Mouse (Mus musculus) embryonic facial prominence, embryonic 10.5 days (tissue): ENCODE results near the gene Manba. TPM values are rescaled to one million over a fixed set of nuclear protein-coding genes. Genes with fewer than 3 reads are reported as not detected.
A peak's percentile ranks its signal among the peaks of the same experiment; 100 is the strongest.
"Not testable (repeated sequence)": the region's sequence is repeated elsewhere in the genome, so short reads cannot be mapped to it uniquely, and the experiment has no call there.

ENCODE experiments used
- DNase-seq: peaks from one replicate; pipeline ENCODE4 v3.0.0-alpha.2; 2017; ENCODE audit warnings: low spot score
- H3K27ac ChIP-seq: fragments of 300-500 bp; sonication (generic); replicated peaks from 2 replicates; pipeline ENCODE4 v1.5.1; 2016; ENCODE audit warnings: mild to moderate bottlenecking
- H3K27me3 ChIP-seq: fragments of 300-500 bp; sonication (generic); replicated peaks from 2 replicates; pipeline ENCODE4 v1.6.1; 2016; ENCODE audit warnings: low read depth, mild to moderate bottlenecking; ENCODE audit not compliant: poor library complexity, severe bottlenecking
- H3K36me3 ChIP-seq: fragments of 300-500 bp; sonication (generic); replicated peaks from 2 replicates; pipeline ENCODE4 v1.6.1; 2016; ENCODE audit warnings: mild to moderate bottlenecking, moderate library complexity
- H3K4me1 ChIP-seq: fragments of 300-500 bp; sonication (generic); 2 replicates; pipeline ENCODE4 v1.6.1; 2016
- H3K4me3 ChIP-seq: fragments of 300-500 bp; sonication (generic); 2 replicates; pipeline ENCODE4 v1.5.1; 2016; ENCODE audit warnings: mild to moderate bottlenecking, moderate library complexity
- H3K9me3 ChIP-seq: fragments of 300-500 bp; sonication (generic); 2 replicates; pipeline ENCODE4 v1.6.1; 2016; ENCODE audit warnings: mild to moderate bottlenecking
- WGBS: fragments of 180-500 bp; shearing (Covaris S2); methylation state at CpG from one replicate; pipeline ENCODE4 v1.1.7; 2016; 5-methylcytosine and 5-hydroxymethylcytosine counted together
- polyA plus RNA-seq: library from polyadenylated mRNA; unstranded; fragments of >200 nt; fragmentation: Nextera tagmentation; extraction: Ambion mirVana; gene quantifications from 2 replicates; pipeline ENCODE4 v1.2.1, GENCODE M21; 2016

Manba gene
- polyA plus RNA-seq, 1 experiment from 2014 or later = 3.5 TPM

- no peak overlapping the region for H3K4me3 ChIP-seq
- no peak for DNase-seq
- WGBS = 87% methylated on average over 6 of the region's 6 CpGs
- no peak overlapping the region for H3K27ac ChIP-seq
- H3K36me3 ChIP-seq = no peaks in the 10 kb centered on the region
- peaks cover 2% of the 10 kb centered on the region for H3K4me1 ChIP-seq
- H3K27me3 ChIP-seq = peaks cover 10% of the 10 kb centered on the region; the same call in 1 of the 2 replicates
- H3K9me3 ChIP-seq = no peaks in the 10 kb centered on the region
Measured at GRCm38 (mm10) chr3:135491102-135491501, 5.7 kb downstream of the Manba start.

- WGBS = 89% methylated on average over 7 of the region's 7 CpGs
- H3K27ac ChIP-seq, H3K4me3 ChIP-seq, DNase-seq, H3K9me3 ChIP-seq, H3K27me3 ChIP-seq, H3K4me1 ChIP-seq, H3K36me3 ChIP-seq: not testable (repeated sequence)
Measured at GRCm38 (mm10) chr3:135493320-135493719, 7.9 kb downstream of the Manba start.

- not testable (repeated sequence) for H3K27ac ChIP-seq, DNase-seq, H3K4me3 ChIP-seq, H3K36me3 ChIP-seq, H3K27me3 ChIP-seq, H3K4me1 ChIP-seq, H3K9me3 ChIP-seq
- 85% methylated on average over 4 of the region's 4 CpGs for WGBS
Measured at GRCm38 (mm10) chr3:135497956-135498355, 12.5 kb downstream of the Manba start.

- no peak overlapping the region for H3K27ac ChIP-seq
- H3K4me1 ChIP-seq = no peaks in the 10 kb centered on the region
- H3K9me3 ChIP-seq = peaks cover 4% of the 10 kb centered on the region; the same call in 1 of the 2 replicates
- no peaks in the 10 kb centered on the region for H3K36me3 ChIP-seq
- H3K4me3 ChIP-seq = no peak overlapping the region
- WGBS = 81% methylated on average over 5 of the region's 5 CpGs
- no peak for DNase-seq
- H3K27me3 ChIP-seq = no peaks in the 10 kb centered on the region
Measured at GRCm38 (mm10) chr3:135498891-135499290, 13.5 kb downstream of the Manba start.

GRCm38 (mm10) chr3:135503160-135503559 lies 17.7 kb downstream of the Manba start:
- no peak overlapping the region for H3K27ac ChIP-seq
- no peak overlapping the region for H3K4me3 ChIP-seq
- no peak for DNase-seq
- WGBS = 87% methylated on average over 5 of the region's 5 CpGs
- H3K9me3 ChIP-seq = peaks cover 1% of the 10 kb centered on the region; the same call in 1 of the 2 replicates
- H3K4me1 ChIP-seq = no peaks in the 10 kb centered on the region
- no peaks in the 10 kb centered on the region for H3K36me3 ChIP-seq
- H3K27me3 ChIP-seq = no peaks in the 10 kb centered on the region

- Histone ChIP-seq H3K27ac (no peak overlapping the region), H3K36me3 (no peaks in the 10 kb centered on the region), H3K27me3 (no peaks in the 10 kb centered on the region), H3K4me3 (no peak overlapping the region), H3K9me3 (no peaks in the 10 kb centered on the region), H3K4me1 (no peaks in the 10 kb centered on the region)
- WGBS = 60% methylated on average over 10 of the region's 10 CpGs
- peak; percentile 49 for DNase-seq
Measured at GRCm38 (mm10) chr3:135505369-135505909, 20.0 kb downstream of the Manba start.

- WGBS = 85% methylated on average over 13 of the region's 13 CpGs
Measured at GRCm38 (mm10) chr3:135505916-135506482, 20.6 kb downstream of the Manba start.

GRCm38 (mm10) chr3:135507506-135507905 lies 22.1 kb downstream of the Manba start:
- H3K36me3 ChIP-seq = no peaks in the 10 kb centered on the region
- WGBS = 91% methylated on average over 7 of the region's 7 CpGs
- no peaks in the 10 kb centered on the region for H3K27me3 ChIP-seq
- DNase-seq = no peak
- H3K4me1 ChIP-seq = no peaks in the 10 kb centered on the region
- no peaks in the 10 kb centered on the region for H3K9me3 ChIP-seq
- no peak overlapping the region for H3K27ac ChIP-seq
- H3K4me3 ChIP-seq = no peak overlapping the region

More at GRCm38 (mm10) chr3:135505916-135506482, 20.6 kb downstream of the Manba start:
- DNase-seq = no peak
- no peaks in the 10 kb centered on the region for H3K27me3 ChIP-seq
- H3K36me3 ChIP-seq = no peaks in the 10 kb centered on the region
- no peak overlapping the region for H3K4me3 ChIP-seq
- H3K9me3 ChIP-seq = no peaks in the 10 kb centered on the region
- H3K27ac ChIP-seq = no peak overlapping the region
- no peaks in the 10 kb centered on the region for H3K4me1 ChIP-seq

GRCm38 (mm10) chr3:135508191-135508590 lies 22.8 kb downstream of the Manba start:
- Histone ChIP-seq H3K36me3 (no peaks in the 10 kb centered on the region), H3K27me3 (no peaks in the 10 kb centered on the region), H3K4me1 (0 out of 2 replicates have a peak, but pooled peaks cover 3% of the 10 kb centered on the region), H3K9me3 (no peaks in the 10 kb centered on the region), H3K4me3 (no peak overlapping the region), H3K27ac (no peak overlapping the region)
- no peak for DNase-seq
- WGBS = 91% methylated on average over 1 of the region's 1 CpGs

GRCm38 (mm10) chr3:135510372-135510771 lies 25.0 kb downstream of the Manba start:
- DNase-seq = no peak
- Histone ChIP-seq H3K4me1 (0 out of 2 replicates have a peak, but pooled peaks cover 6% of the 10 kb centered on the region), H3K27me3 (no peaks in the 10 kb centered on the region), H3K4me3 (no peak overlapping the region), H3K9me3 (no peaks in the 10 kb centered on the region), H3K36me3 (no peaks in the 10 kb centered on the region), H3K27ac (no peak overlapping the region)
- WGBS = 92% methylated on average over 3 of the region's 3 CpGs

GRCm38 (mm10) chr3:135511683-135512082 lies 26.3 kb downstream of the Manba start:
- H3K27me3 ChIP-seq = no peaks in the 10 kb centered on the region
- H3K4me1 ChIP-seq = 0 out of 2 replicates have a peak, but pooled peaks cover 6% of the 10 kb centered on the region
- no peaks in the 10 kb centered on the region for H3K9me3 ChIP-seq
- H3K4me3 ChIP-seq = no peak overlapping the region
- WGBS = 51% methylated on average over 11 of the region's 11 CpGs
- H3K36me3 ChIP-seq = no peaks in the 10 kb centered on the region
- DNase-seq = peak; percentile 39
- no peak overlapping the region for H3K27ac ChIP-seq

GRCm38 (mm10) chr3:135513270-135513669 lies 27.9 kb downstream of the Manba start:
- WGBS = 44% methylated on average over 11 of the region's 11 CpGs
- no peak overlapping the region for H3K4me3 ChIP-seq
- H3K36me3 ChIP-seq = no peaks in the 10 kb centered on the region
- H3K27ac ChIP-seq = no peak overlapping the region
- no peaks in the 10 kb centered on the region for H3K27me3 ChIP-seq
- no peaks in the 10 kb centered on the region for H3K9me3 ChIP-seq
- H3K4me1 ChIP-seq = 0 out of 2 replicates have a peak, but pooled peaks cover 6% of the 10 kb centered on the region
- no peak for DNase-seq

- no peak overlapping the region for H3K4me3 ChIP-seq
- DNase-seq = no peak
Measured at GRCm38 (mm10) chr3:135513800-135514425, 28.5 kb downstream of the Manba start.

More at GRCm38 (mm10) chr3:135513800-135514425, 28.5 kb downstream of the Manba start:
- H3K27ac ChIP-seq = no peak overlapping the region
- 0 out of 2 replicates have a peak, but pooled peaks cover 6% of the 10 kb centered on the region for H3K4me1 ChIP-seq
- H3K36me3 ChIP-seq = no peaks in the 10 kb centered on the region
- H3K27me3 ChIP-seq = no peaks in the 10 kb centered on the region
- WGBS = 80% methylated on average over 14 of the region's 14 CpGs
- H3K9me3 ChIP-seq = no peaks in the 10 kb centered on the region
